Mouse (Mus musculus): ENCODE measurements around the gene Rnf103. TPM values are rescaled to one million over a fixed set of nuclear protein-coding genes. Genes with fewer than 3 reads are reported as not detected.

Gene Rnf103
- polyA plus RNA-seq, 2 experiments = 5.0 to 7.2 TPM

- Histone ChIP-seq H3K27me3 (ENCODE audit: control insufficient read depth, insufficient read depth, low read length) (no peaks in the 10 kb centered on the region), H3K9me3 (ENCODE audit: control insufficient read depth, low read length) (no peaks in the 10 kb centered on the region), H3K4me2 (ENCODE audit: low read depth) (no peak overlapping the region), H3K9ac (replicated peaks) (no peak overlapping the region), H3K36me3 (replicated peaks; ENCODE audit: control insufficient read depth, insufficient read depth, low read depth) (no peaks in the 10 kb centered on the region), H3K4me3 (ENCODE audit: insufficient read depth in 1 of 2, low read depth in 2 of 2, low read length in 2 of 2) (no peak overlapping the region), H3K27ac (no peak overlapping the region), H3K4me1 (replicated peaks; ENCODE audit: control insufficient read depth in 2 of 2, insufficient read depth in 2 of 2, low read length in 1 of 2) (no peaks in the 10 kb centered on the region)
- ATAC-seq (ENCODE audit: insufficient read depth) (no peak), DNase-seq (ENCODE audit: low read depth in 3 of 3, low spot score in 3 of 3) (no peak)
- no peak for TF ChIP-seq EP300 (IDR thresholded peaks at IDR 0.05; ENCODE audit: low read depth)
- TF ChIP-seq CTCF (IDR thresholded peaks at IDR 0.05; ENCODE audit: low read depth) = no peak
- WGBS (ENCODE audit: insufficient replicate concordance) = 40% methylated on average over 3 of the region's 3 CpGs
Measured at GRCm38 (mm10) chr6:71525556-71525955, 31.9 kb downstream of the Rnf103 start.

GRCm38 (mm10) chr6:71527056-71527455 is 33.4 kb downstream of the Rnf103 start:
- Histone ChIP-seq H3K9me3 (ENCODE audit: control insufficient read depth, low read length) (no peaks in the 10 kb centered on the region), H3K9ac (replicated peaks) (no peak overlapping the region), H3K27ac (no peak overlapping the region), H3K4me3 (ENCODE audit: insufficient read depth in 1 of 2, low read depth in 2 of 2, low read length in 2 of 2) (no peak overlapping the region), H3K4me2 (ENCODE audit: low read depth) (no peak overlapping the region), H3K27me3 (ENCODE audit: control insufficient read depth, insufficient read depth, low read length) (no peaks in the 10 kb centered on the region), H3K4me1 (replicated peaks; ENCODE audit: control insufficient read depth in 2 of 2, insufficient read depth in 2 of 2, low read length in 1 of 2) (no peaks in the 10 kb centered on the region), H3K36me3 (replicated peaks; ENCODE audit: control insufficient read depth, insufficient read depth, low read depth) (no peaks in the 10 kb centered on the region)
- TF ChIP-seq EP300 (IDR thresholded peaks at IDR 0.05; ENCODE audit: low read depth) = no peak
- no peak for TF ChIP-seq CTCF (IDR thresholded peaks at IDR 0.05; ENCODE audit: low read depth)
- DNase-seq (ENCODE audit: low read depth in 3 of 3, low spot score in 3 of 3) (no peak), ATAC-seq (ENCODE audit: insufficient read depth) (no peak)
- WGBS (ENCODE audit: insufficient replicate concordance) = 69% methylated on average over 10 of the region's 10 CpGs

GRCm38 (mm10) chr6:71527826-71528225 is 34.1 kb downstream of the Rnf103 start:
- DNase-seq (ENCODE audit: low read depth in 3 of 3, low spot score in 3 of 3) = no peak

DNA sequence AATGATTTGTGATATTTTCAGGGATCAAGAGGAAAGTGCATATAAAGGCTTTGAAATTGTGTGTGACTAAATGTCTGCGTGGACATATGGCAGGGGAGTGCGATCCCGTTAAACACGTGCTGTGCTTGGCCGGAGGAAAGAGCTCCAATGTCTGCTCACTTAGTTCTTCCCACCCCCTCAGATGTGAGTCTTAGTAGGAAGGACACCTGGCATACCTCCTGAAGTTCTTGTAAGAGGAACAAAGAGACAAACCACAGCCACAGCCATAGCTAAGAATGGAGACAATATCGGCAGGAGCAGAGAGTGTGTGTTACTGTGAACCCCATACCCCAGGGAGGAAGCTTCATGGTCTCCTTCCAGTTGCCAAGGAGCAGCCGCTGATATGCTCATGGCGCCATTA is 36.5 kb downstream of the Rnf103 start:
- Histone ChIP-seq H3K4me1 (replicated peaks; ENCODE audit: control insufficient read depth in 2 of 2, insufficient read depth in 2 of 2, low read length in 1 of 2) (no peaks in the 10 kb centered on the region), H3K27ac (no peak overlapping the region), H3K4me3 (ENCODE audit: insufficient read depth in 1 of 2, low read depth in 2 of 2, low read length in 2 of 2) (no peak overlapping the region), H3K27me3 (ENCODE audit: control insufficient read depth, insufficient read depth, low read length) (no peaks in the 10 kb centered on the region), H3K9me3 (ENCODE audit: control insufficient read depth, low read length) (no peaks in the 10 kb centered on the region), H3K9ac (replicated peaks) (no peak overlapping the region), H3K4me2 (ENCODE audit: low read depth) (no peak overlapping the region), H3K36me3 (replicated peaks; ENCODE audit: control insufficient read depth, insufficient read depth, low read depth) (no peaks in the 10 kb centered on the region)
- WGBS (ENCODE audit: insufficient replicate concordance) = 74% methylated on average over 8 of the region's 8 CpGs
- DNase-seq (ENCODE audit: low read depth in 3 of 3, low spot score in 3 of 3) (no peak), ATAC-seq (ENCODE audit: insufficient read depth) (no peak)
- TF ChIP-seq CTCF (IDR thresholded peaks at IDR 0.05; ENCODE audit: low read depth) (no peak), EP300 (IDR thresholded peaks at IDR 0.05; ENCODE audit: low read depth) (no peak)

More at GRCm38 (mm10) chr6:71527826-71528225, 34.1 kb downstream of the Rnf103 start:
- Histone ChIP-seq H3K4me2 (ENCODE audit: low read depth) (no peak overlapping the region), H3K9ac (replicated peaks) (no peak overlapping the region), H3K9me3 (ENCODE audit: control insufficient read depth, low read length) (no peaks in the 10 kb centered on the region), H3K27ac (no peak overlapping the region), H3K4me3 (ENCODE audit: insufficient read depth in 1 of 2, low read depth in 2 of 2, low read length in 2 of 2) (no peak overlapping the region), H3K27me3 (ENCODE audit: control insufficient read depth, insufficient read depth, low read length) (no peaks in the 10 kb centered on the region), H3K36me3 (replicated peaks; ENCODE audit: control insufficient read depth, insufficient read depth, low read depth) (no peaks in the 10 kb centered on the region), H3K4me1 (replicated peaks; ENCODE audit: control insufficient read depth in 2 of 2, insufficient read depth in 2 of 2, low read length in 1 of 2) (no peaks in the 10 kb centered on the region)
- no peak for ATAC-seq (ENCODE audit: insufficient read depth)
- WGBS (ENCODE audit: insufficient replicate concordance) = 79% methylated on average over 9 of the region's 9 CpGs
- TF ChIP-seq CTCF (IDR thresholded peaks at IDR 0.05; ENCODE audit: low read depth) (no peak), EP300 (IDR thresholded peaks at IDR 0.05; ENCODE audit: low read depth) (no peak)

- Histone ChIP-seq H3K27ac (no peak overlapping the region), H3K27me3 (ENCODE audit: control insufficient read depth, insufficient read depth, low read length) (no peaks in the 10 kb centered on the region), H3K4me3 (ENCODE audit: insufficient read depth in 1 of 2, low read depth in 2 of 2, low read length in 2 of 2) (no peak overlapping the region), H3K4me2 (ENCODE audit: low read depth) (no peak overlapping the region), H3K9me3 (ENCODE audit: control insufficient read depth, low read length) (no peaks in the 10 kb centered on the region), H3K4me1 (replicated peaks; ENCODE audit: control insufficient read depth in 2 of 2, insufficient read depth in 2 of 2, low read length in 1 of 2) (no peaks in the 10 kb centered on the region), H3K9ac (replicated peaks) (no peak overlapping the region), H3K36me3 (replicated peaks; ENCODE audit: control insufficient read depth, insufficient read depth, low read depth) (no peaks in the 10 kb centered on the region)
- DNase-seq (ENCODE audit: low read depth in 3 of 3, low spot score in 3 of 3) (no peak), ATAC-seq (ENCODE audit: insufficient read depth) (no peak)
- no peak for TF ChIP-seq EP300 (IDR thresholded peaks at IDR 0.05; ENCODE audit: low read depth)
- TF ChIP-seq CTCF (IDR thresholded peaks at IDR 0.05; ENCODE audit: low read depth) = no peak
Measured at GRCm38 (mm10) chr6:71537286-71537685, 43.6 kb downstream of the Rnf103 start.

All from liver, embryonic 14.5 days (tissue).